21 mouse cellular contexts compared by ENCODE assay signal in the genomic region with DNA sequence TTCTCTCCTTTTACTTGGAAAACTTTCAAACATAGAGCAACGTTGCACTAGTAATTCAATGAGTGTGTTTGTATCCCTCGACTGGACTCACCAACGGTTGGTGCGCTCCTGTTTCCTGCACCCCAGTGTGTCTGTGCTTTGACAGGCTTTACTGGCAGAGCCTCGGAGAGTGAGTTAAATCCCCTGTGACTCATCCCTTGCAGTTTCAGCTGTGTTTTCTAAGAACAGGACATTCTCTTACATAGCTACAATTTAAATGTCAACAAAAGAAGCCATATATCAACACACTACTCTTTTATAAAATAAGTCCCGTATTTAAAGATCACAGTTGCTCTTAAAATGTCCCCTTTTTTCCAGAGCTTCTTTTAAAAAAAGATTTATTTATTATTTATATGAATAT.
DNase-seq lines count a peak whose midpoint lies in the region; ATAC-seq and TF ChIP-seq lines count a peak whose summit lies in the region.
"Had no signal": no experiment of that assay in that cellular context is flagged by ENCODE, and none has a peak within 500 bp of the region (broad histone marks: within the 10 kb centered on the region; RNA-seq: fewer than 3 reads in every experiment).

No protein-coding gene starts in this region.

- no peaks in the 10 kb centered on the region for H3K4me1 ChIP-seq in lung, postnatal 0 days (ENCODE audit: insufficient read depth, low read depth, low read length)
- H3K4me1 ChIP-seq: forebrain, embryonic 12.5 days had no signal

- no peak overlapping the region for H3K27ac ChIP-seq in lung, postnatal 0 days (ENCODE audit: low read length)
- H3K27ac ChIP-seq: forebrain, embryonic 12.5 days; kidney, embryonic 15.5 days; liver, embryonic 13.5 days; midbrain, embryonic 13.5 days had no signal

- peak; percentile 91 for ATAC-seq in frontal cortex, adult (ENCODE audit: low TSS enrichment)
- peak; percentile 73 for ATAC-seq in lung, postnatal 0 days
- no peak for ATAC-seq in monocyte, adult 5-6 weeks (replicated peaks; ENCODE audit: insufficient number of reproducible peaks, low FRiP score, low TSS enrichment, poor library complexity, severe bottlenecking)
- ATAC-seq: CD4-positive, CD25-positive, alpha-beta regulatory T cell, adult 4 months; hindbrain, embryonic 16.5 days; intestine, postnatal 0 days; midbrain, embryonic 13.5 days had no signal

- no peak for DNase-seq in frontal cortex, postnatal 14 days (ENCODE audit: low spot score in 2 of 2)
- DNase-seq in lung, postnatal 0 days (ENCODE audit: low spot score): peak; percentile 71
- no peak for DNase-seq in lung, postnatal 10 days
- DNase-seq in adipocyte (ENCODE audit: low spot score): peak; percentile 51
- peak; percentile 31 for DNase-seq in telencephalon, adult 2 months (ENCODE audit: low read depth, low spot score)
- DNase-seq: adrenal gland, adult 8-10 months; cerebellum, adult 8-10 months; gastrocnemius, postnatal 10 days; heart, postnatal 14 days; liver, embryonic 13.5 days; right cerebral cortex, postnatal 14 days had no signal

- no peak overlapping the region for H3K4me2 ChIP-seq in lung, postnatal 0 days (replicated peaks; ENCODE audit: low read depth, low read length)
- H3K4me2 ChIP-seq: forebrain, embryonic 12.5 days; kidney, embryonic 15.5 days; limb, embryonic 12.5 days; liver, embryonic 13.5 days; midbrain, embryonic 13.5 days; stomach, embryonic 15.5 days had no signal

- H3K4me3 ChIP-seq in lung, postnatal 0 days (ENCODE audit: low read depth, low read length): no peak overlapping the region
- H3K4me3 ChIP-seq: forebrain, embryonic 12.5 days; kidney, embryonic 15.5 days; limb, embryonic 12.5 days; liver, embryonic 13.5 days; midbrain, embryonic 13.5 days; stomach, embryonic 15.5 days had no signal

- TF ChIP-seq EP300 in lung, postnatal 0 days (IDR thresholded peaks at IDR 0.05): peak; percentile 78

- H3K36me3 ChIP-seq in lung, postnatal 0 days (ENCODE audit: insufficient read depth, low read length): no peaks in the 10 kb centered on the region
- H3K36me3 ChIP-seq: forebrain, embryonic 12.5 days; kidney, embryonic 15.5 days; limb, embryonic 12.5 days; liver, embryonic 13.5 days; midbrain, embryonic 13.5 days; stomach, embryonic 15.5 days had no signal

- no peak for TF ChIP-seq CTCF in lung, postnatal 0 days (IDR thresholded peaks at IDR 0.05)

- WGBS in lung, postnatal 0 days: 32% methylated on average over 6 of the region's 6 CpGs

- no peaks in the 10 kb centered on the region for H3K27me3 ChIP-seq in lung, postnatal 0 days (replicated peaks; ENCODE audit: insufficient read depth, low read length)
- H3K27me3 ChIP-seq: forebrain, embryonic 12.5 days; kidney, embryonic 15.5 days; limb, embryonic 12.5 days; liver, embryonic 13.5 days; midbrain, embryonic 13.5 days; stomach, embryonic 15.5 days had no signal

- H3K9me3 ChIP-seq in lung, postnatal 0 days (ENCODE audit: low read length): no peaks in the 10 kb centered on the region
- H3K9me3 ChIP-seq: forebrain, embryonic 12.5 days; kidney, embryonic 15.5 days; limb, embryonic 12.5 days; liver, embryonic 13.5 days; midbrain, embryonic 13.5 days; stomach, embryonic 15.5 days had no signal

- no peak overlapping the region for H3K9ac ChIP-seq in lung, postnatal 0 days (replicated peaks; ENCODE audit: low read depth)
- H3K9ac ChIP-seq: forebrain, embryonic 12.5 days; kidney, embryonic 15.5 days; limb, embryonic 12.5 days; liver, embryonic 13.5 days; midbrain, embryonic 13.5 days; stomach, embryonic 15.5 days had no signal

Comparison
In these comparisons a context has a peak if more than half of its experiments do, and no peak if none do; other contexts are left out.
1. DNase-seq: peak in lung, postnatal 0 days (single experiment), adipocyte (single experiment) and telencephalon, adult 2 months (single experiment); none in frontal cortex, postnatal 14 days (0 of 2) and lung, postnatal 10 days (single experiment).